Mouse (Mus musculus) adipose tissue, adult 10 weeks (tissue): ENCODE results near the gene Olfr1195. TPM values are rescaled to one million over a fixed set of nuclear protein-coding genes. Genes with fewer than 3 reads are reported as not detected.

ENCODE experiments used
- polyA plus RNA-seq: library from polyadenylated mRNA; stranded (reverse); fragments of 350-450 nt; fragmentation: Illumina TruSeq; extraction: RNeasy Lipid Tissue Mini Kit (QIAGEN cat#74804); gene quantifications from one replicate; pipeline ENCODE4 v1.2.3, GENCODE M21; 2014; ENCODE audit warnings: low read depth, low replicate concordance

The Olfr1195 gene
- polyA plus RNA-seq: not detected

DNA sequence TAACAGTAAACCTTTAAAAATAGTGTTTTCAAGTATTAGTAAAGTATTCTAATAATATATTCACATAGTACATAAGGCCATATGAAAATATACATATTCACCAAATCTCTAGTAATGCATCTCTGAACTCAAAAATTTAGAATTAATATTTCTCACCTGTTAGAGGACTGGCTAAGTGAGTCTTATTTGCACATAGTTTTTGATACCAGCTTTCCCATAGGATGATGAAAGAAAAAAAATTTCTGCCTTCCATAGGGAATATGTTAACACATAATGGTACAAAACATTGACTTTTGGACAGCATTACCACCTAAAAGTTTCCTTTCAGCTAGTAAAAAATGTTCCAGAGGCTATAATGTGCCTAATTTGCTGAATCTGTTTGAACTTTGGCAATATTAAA, at the start of gene Olfr1195:
TSS of gene Olfr1195 (minus strand) at position 101 of the 400 bp plus-strand sequence.

DNA sequence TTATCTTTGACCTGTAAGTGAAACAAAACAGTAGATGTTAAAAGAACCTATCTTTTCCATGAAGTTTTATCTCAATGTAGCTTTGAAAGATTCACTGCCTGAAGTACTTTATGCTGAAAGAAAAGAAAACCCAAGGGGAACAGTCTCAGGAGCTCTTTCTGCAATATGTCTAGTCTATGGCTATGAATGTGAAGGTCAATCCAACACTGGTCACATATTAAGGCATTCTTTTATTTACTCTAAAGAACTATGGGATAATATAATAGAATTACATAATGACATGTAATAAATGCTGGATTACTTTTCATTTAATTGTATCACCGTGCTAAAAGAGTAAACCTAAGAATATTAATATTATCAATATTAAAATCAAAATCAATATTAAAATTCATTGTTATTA, 43.3 kb upstream of the Olfr1195 start, which contains the start of gene Olfr1197:
TSS of gene Olfr1197 (minus strand) at position 101 of the 400 bp plus-strand sequence.

DNA sequence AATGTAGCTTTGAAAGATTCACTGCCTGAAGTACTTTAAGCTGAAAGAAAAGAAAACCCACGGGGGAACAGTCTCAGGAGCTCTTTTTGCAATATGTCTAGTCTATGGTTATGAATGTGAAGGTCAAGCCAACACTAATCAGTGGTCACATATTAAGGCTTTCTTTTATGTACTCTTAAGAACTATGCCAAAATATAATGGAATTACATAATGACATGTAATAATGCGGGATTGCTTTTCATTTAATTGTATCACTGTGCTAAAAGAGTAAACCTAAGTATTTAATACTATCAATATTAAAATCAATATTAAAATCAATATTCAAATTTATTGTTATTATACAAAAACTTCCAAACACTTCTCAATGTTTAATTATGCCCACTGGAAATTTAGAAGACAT, 15.5 kb upstream of the Olfr1195 start, which contains the start of gene Olfr1196:
TSS of gene Olfr1196 (minus strand) at position 101 of the 400 bp plus-strand sequence.

DNA sequence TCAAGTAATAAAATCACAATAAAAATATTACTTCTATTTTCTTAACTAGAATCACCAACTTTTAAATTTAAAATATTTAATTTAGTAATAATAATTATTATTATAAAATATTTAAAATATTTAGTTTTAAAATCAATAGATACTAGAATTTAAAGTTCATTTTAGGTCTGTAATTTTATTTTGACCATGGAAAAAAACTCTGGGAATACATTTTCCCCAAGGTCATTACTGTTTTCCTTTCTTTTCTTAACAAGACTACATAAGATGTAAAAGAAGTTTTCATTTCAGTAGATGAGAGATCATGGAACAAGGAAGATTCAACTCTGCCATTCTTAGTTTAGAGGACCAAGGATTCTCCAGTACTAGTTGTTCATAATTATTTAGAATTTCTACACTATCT, 13.7 kb downstream of the Olfr1195 start, which contains the start of gene Olfr1193:
TSS of gene Olfr1193 (plus strand) at position 301 of the 400 bp plus-strand sequence.

DNA sequence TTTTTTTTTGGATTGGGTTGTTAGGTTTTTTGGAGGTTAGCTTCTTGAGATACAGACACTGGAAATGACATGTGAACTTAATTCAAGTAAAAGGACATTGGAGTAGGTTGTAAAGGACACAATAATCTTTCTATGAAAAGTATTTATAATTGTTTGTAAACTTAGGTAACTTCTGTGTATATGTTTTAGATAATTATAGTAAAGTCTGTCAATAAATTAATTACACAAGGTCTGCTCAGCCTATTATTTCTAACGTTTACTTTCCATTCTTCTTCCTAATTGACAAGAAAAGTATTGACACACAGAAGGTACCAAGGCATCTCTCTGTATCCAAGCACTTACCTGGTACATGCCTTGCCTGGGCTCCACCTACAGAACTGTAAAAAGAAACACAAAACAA, 40.8 kb downstream of the Olfr1195 start, which contains the start of gene Olfr1192-ps1:
TSS of gene Olfr1192-ps1 (plus strand) at position 301 of the 400 bp plus-strand sequence.

DNA sequence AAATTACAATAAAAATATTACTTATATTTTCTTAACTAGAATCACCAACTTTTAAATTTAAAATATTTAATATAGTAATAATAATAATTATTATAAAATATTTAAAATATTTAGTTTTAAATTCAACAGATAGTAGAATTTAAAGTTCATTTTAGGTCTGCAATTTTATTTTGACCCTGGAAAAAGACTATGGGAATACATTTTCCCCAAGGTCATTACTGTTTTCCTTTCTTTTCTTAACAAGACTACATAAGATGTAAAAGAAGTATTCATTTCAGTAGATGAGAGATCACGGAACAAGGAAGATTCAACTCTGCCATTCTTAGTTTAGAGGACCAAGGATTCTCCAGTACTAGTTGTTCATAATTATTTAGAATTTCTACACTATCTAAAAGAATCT, 48.7 kb downstream of the Olfr1195 start, which contains the start of gene Olfr1191-ps1:
TSS of gene Olfr1191-ps1 (plus strand) at position 301 of the 400 bp plus-strand sequence.

Other genes with a start within 250 kb of the Olfr1195 start
- not detected for gene Gm13757, start 240.1 kb downstream of the Olfr1195 start, polyA plus RNA-seq
- gene Olfr1183, start 234.3 kb downstream of the Olfr1195 start, polyA plus RNA-seq: not detected
- gene Olfr1184, start 205.6 kb downstream of the Olfr1195 start, polyA plus RNA-seq: not detected
- gene Olfr1185-ps1, start 195.9 kb downstream of the Olfr1195 start, polyA plus RNA-seq: not detected
- not detected for gene Olfr1186, start 170.6 kb downstream of the Olfr1195 start, polyA plus RNA-seq
- gene Olfr1188, start 132.3 kb downstream of the Olfr1195 start, polyA plus RNA-seq: not detected
- not detected for gene Olfr1189, start 102.7 kb downstream of the Olfr1195 start, polyA plus RNA-seq
- gene Olfr1191-ps1, start 48.6 kb downstream of the Olfr1195 start, polyA plus RNA-seq: not detected
- gene Olfr1192-ps1, start 40.7 kb downstream of the Olfr1195 start, polyA plus RNA-seq: not detected
- gene Olfr1193, start 13.6 kb downstream of the Olfr1195 start, polyA plus RNA-seq: not detected
- not detected for gene Olfr1196, start 15.4 kb upstream of the Olfr1195 start, polyA plus RNA-seq
- gene Olfr1197, start 43.2 kb upstream of the Olfr1195 start, polyA plus RNA-seq: not detected
- not detected for gene Olfr1198, start 62.2 kb upstream of the Olfr1195 start, polyA plus RNA-seq
- gene Olfr1199, start 71.3 kb upstream of the Olfr1195 start, polyA plus RNA-seq: not detected
- not detected for gene Olfr1200, start 81.3 kb upstream of the Olfr1195 start, polyA plus RNA-seq
- not detected for gene Olfr1201, start 103.8 kb upstream of the Olfr1195 start, polyA plus RNA-seq
- gene Olfr1202, start 125.3 kb upstream of the Olfr1195 start, polyA plus RNA-seq: not detected
- not detected for gene Olfr1205, start 140.6 kb upstream of the Olfr1195 start, polyA plus RNA-seq
- not detected for gene Olfr1204, start 160.1 kb upstream of the Olfr1195 start, polyA plus RNA-seq
- gene Olfr1206, start 174.0 kb upstream of the Olfr1195 start, polyA plus RNA-seq: not detected
- gene Olfr1208, start 213.1 kb upstream of the Olfr1195 start, polyA plus RNA-seq: not detected
- not detected for gene Olfr1209, start 226.0 kb upstream of the Olfr1195 start, polyA plus RNA-seq
- gene Olfr1211, start 248.9 kb upstream of the Olfr1195 start, polyA plus RNA-seq: not detected